Mouse (Mus musculus) kidney, embryonic 14.5 days (tissue): Measurements from ENCODE around the gene Itgb5. TPM values are rescaled to one million over a fixed set of nuclear protein-coding genes. Genes with fewer than 3 reads are reported as not detected.

Source experiments
- ATAC-seq: fragments of 200-750 bp; cut with Nextera tagmentation; 2 replicates; pipeline ENCODE4 v1.8.0; 2017; ENCODE audit warnings: moderate number of reproducible peaks, mild to moderate bottlenecking, moderate TSS enrichment, moderate library complexity; ENCODE audit not compliant: low FRiP score, low TSS enrichment
- H3K27ac ChIP-seq: fragments of 300-500 bp; sonication (generic); 2 replicates; pipeline ENCODE4 v1.5.1; 2014; ENCODE audit warnings: low read depth, mild to moderate bottlenecking, low read length, moderate library complexity, mixed read lengths
- H3K27me3 ChIP-seq: fragments of 300-500 bp; sonication (generic); 2 replicates; pipeline ENCODE4 v1.6.1; 2014; ENCODE audit warnings: mild to moderate bottlenecking, low read length; ENCODE audit not compliant: control insufficient read depth, insufficient read depth
- H3K36me3 ChIP-seq: fragments of 300-500 bp; sonication (generic); 2 replicates; pipeline ENCODE4 v1.6.1; 2014; ENCODE audit warnings: low read length, mixed read lengths; ENCODE audit not compliant: control insufficient read depth, insufficient read depth
- H3K4me1 ChIP-seq: fragments of 300-500 bp; sonication (generic); 2 replicates; pipeline ENCODE4 v1.6.1; 2014; ENCODE audit warnings: low read length, mixed read lengths; ENCODE audit not compliant: control insufficient read depth, insufficient read depth
- H3K4me2 ChIP-seq: fragments of 300-500 bp; sonication (generic); replicated peaks from 2 replicates; pipeline ENCODE4 v1.6.1; 2014; ENCODE audit warnings: low read depth, mild to moderate bottlenecking, low read length
- H3K4me3 ChIP-seq: fragments of 300-500 bp; sonication (generic); 2 replicates; pipeline ENCODE4 v1.5.1; 2014; ENCODE audit warnings: mild to moderate bottlenecking, low read length
- H3K9ac ChIP-seq: fragments of 300-500 bp; sonication (generic); 2 replicates; pipeline ENCODE4 v1.6.1; 2014; ENCODE audit warnings: low read depth, mild to moderate bottlenecking, low read length, moderate library complexity
- H3K9me3 ChIP-seq: fragments of 300-500 bp; sonication (generic); 2 replicates; pipeline ENCODE4 v1.6.1; 2016; ENCODE audit warnings: low read length; ENCODE audit not compliant: control insufficient read depth
- WGBS: fragments of 180-500 bp; shearing (Covaris S2); extraction: QIAGEN DNeasy Blood & Tissue Kit; methylation state at CpG from one replicate; pipeline ENCODE4 v1.1.7; 2014; 5-methylcytosine and 5-hydroxymethylcytosine counted together
- polyA plus RNA-seq: library from polyadenylated mRNA; unstranded; fragments of >200 nt; fragmentation: Nextera tagmentation; extraction: Ambion mirVana; gene quantifications from 2 replicates; pipeline ENCODE4 v1.2.1, GENCODE M21; 2014

Itgb5 gene
- polyA plus RNA-seq, 1 experiment from 2014 or later = 49.7 TPM

- peaks cover 8% of the 10 kb centered on the region for H3K4me1 ChIP-seq
- H3K4me3 ChIP-seq = no peak overlapping the region
- no peaks in the 10 kb centered on the region; the same call in 1 of the 2 replicates for H3K27me3 ChIP-seq
- peak overlapping the region; percentile 23; the same call in 1 of the 2 replicates for H3K9ac ChIP-seq
- no peak overlapping the region for H3K4me2 ChIP-seq
- ATAC-seq = peak; percentile 44; the same call in 1 of the 2 replicates
- H3K9me3 ChIP-seq = no peaks in the 10 kb centered on the region
- peaks cover 5% of the 10 kb centered on the region; the same call in 1 of the 2 replicates for H3K36me3 ChIP-seq
- WGBS = 28% methylated on average over 11 of the region's 11 CpGs
- H3K27ac ChIP-seq = peak overlapping the region; percentile 49; the same call in 1 of the 2 replicates
Observed at GRCm38 (mm10) chr16:33903664-33904441, 74.4 kb downstream of the Itgb5 start.

GRCm38 (mm10) chr16:33904553-33904952 is 75.1 kb downstream of the Itgb5 start:
- Histone ChIP-seq H3K9ac (no peak overlapping the region), H3K4me2 (no peak overlapping the region), H3K9me3 (no peaks in the 10 kb centered on the region), H3K27me3 (no peaks in the 10 kb centered on the region; the same call in 1 of the 2 replicates), H3K27ac (no peak overlapping the region), H3K4me3 (no peak overlapping the region), H3K4me1 (peaks cover 8% of the 10 kb centered on the region), H3K36me3 (no peaks in the 10 kb centered on the region)
- 65% methylated on average over 5 of the region's 5 CpGs for WGBS
- ATAC-seq = no peak

- Histone ChIP-seq H3K4me1 (peaks cover 7% of the 10 kb centered on the region), H3K9ac (no peak overlapping the region), H3K27me3 (no peaks in the 10 kb centered on the region), H3K9me3 (no peaks in the 10 kb centered on the region), H3K36me3 (no peaks in the 10 kb centered on the region; the same call in 1 of the 2 replicates), H3K27ac (no peak overlapping the region), H3K4me2 (no peak overlapping the region), H3K4me3 (no peak overlapping the region)
- 67% methylated on average over 4 of the region's 4 CpGs for WGBS
- no peak for ATAC-seq
Observed at GRCm38 (mm10) chr16:33908239-33908638, 78.8 kb downstream of the Itgb5 start.

GRCm38 (mm10) chr16:33914997-33915396 is 85.5 kb downstream of the Itgb5 start:
- no peak overlapping the region for H3K4me3 ChIP-seq
- ATAC-seq = no peak
- H3K27me3 ChIP-seq = no peaks in the 10 kb centered on the region
- no peaks in the 10 kb centered on the region for H3K9me3 ChIP-seq
- H3K27ac ChIP-seq = no peak overlapping the region
- no peak overlapping the region for H3K9ac ChIP-seq
- H3K4me1 ChIP-seq = peaks cover 15% of the 10 kb centered on the region
- 86% methylated on average over 4 of the region's 4 CpGs for WGBS
- no peaks in the 10 kb centered on the region; the same call in 1 of the 2 replicates for H3K36me3 ChIP-seq
- no peak overlapping the region for H3K4me2 ChIP-seq

GRCm38 (mm10) chr16:33916473-33917251 is 87.2 kb downstream of the Itgb5 start:
- H3K4me3 ChIP-seq = no peak overlapping the region
- H3K27me3 ChIP-seq = no peaks in the 10 kb centered on the region
- 63% methylated on average over 12 of the region's 12 CpGs for WGBS
- H3K4me2 ChIP-seq = no peak overlapping the region
- 0 out of 2 replicates have a peak overlapping the region, but pooled peaks have one; percentile 25 for H3K27ac ChIP-seq
- peaks cover 23% of the 10 kb centered on the region for H3K4me1 ChIP-seq
- no peak overlapping the region for H3K9ac ChIP-seq
- no peaks in the 10 kb centered on the region for H3K9me3 ChIP-seq
- H3K36me3 ChIP-seq = peaks cover 3% of the 10 kb centered on the region; the same call in 1 of the 2 replicates
- ATAC-seq = no peak

GRCm38 (mm10) chr16:33917390-33917789 is 87.9 kb downstream of the Itgb5 start:
- Histone ChIP-seq H3K4me2 (no peak overlapping the region), H3K9ac (no peak overlapping the region), H3K4me1 (peaks cover 30% of the 10 kb centered on the region), H3K4me3 (no peak overlapping the region), H3K36me3 (peaks cover 3% of the 10 kb centered on the region; the same call in 1 of the 2 replicates), H3K9me3 (no peaks in the 10 kb centered on the region), H3K27ac (peak overlapping the region; percentile 25; the same call in 1 of the 2 replicates), H3K27me3 (no peaks in the 10 kb centered on the region)
- 40% methylated on average over 5 of the region's 5 CpGs for WGBS
- no peak for ATAC-seq

- Histone ChIP-seq H3K4me3 (no peak overlapping the region), H3K36me3 (peaks cover 3% of the 10 kb centered on the region; the same call in 1 of the 2 replicates), H3K27me3 (no peaks in the 10 kb centered on the region), H3K9ac (no peak overlapping the region), H3K4me2 (no peak overlapping the region), H3K4me1 (peaks cover 35% of the 10 kb centered on the region), H3K27ac (peak overlapping the region; percentile 17; the same call in 1 of the 2 replicates), H3K9me3 (no peaks in the 10 kb centered on the region)
- 60% methylated on average over 5 of the region's 5 CpGs for WGBS
- ATAC-seq = no peak
Observed at GRCm38 (mm10) chr16:33917926-33918325, 88.5 kb downstream of the Itgb5 start.

GRCm38 (mm10) chr16:33921514-33921913 is 92.0 kb downstream of the Itgb5 start:
- no peaks in the 10 kb centered on the region for H3K9me3 ChIP-seq
- H3K36me3 ChIP-seq = peaks cover 3% of the 10 kb centered on the region; the same call in 1 of the 2 replicates
- WGBS = 29% methylated on average over 5 of the region's 5 CpGs
- no peak; the same call in 1 of the 2 replicates for ATAC-seq
- H3K9ac ChIP-seq = no peak overlapping the region
- no peak overlapping the region for H3K4me2 ChIP-seq
- H3K27me3 ChIP-seq = no peaks in the 10 kb centered on the region
- peak overlapping the region; percentile 80 for H3K27ac ChIP-seq
- H3K4me1 ChIP-seq = peaks cover 41% of the 10 kb centered on the region
- no peak overlapping the region for H3K4me3 ChIP-seq
